Mouse (Mus musculus): ENCODE data around the gene Agbl3.

The Agbl3 gene

GRCm38 (mm10) chr6:34805582-34805981 is 25.4 kb downstream of the Agbl3 start:
- DNase-seq = no peak

GRCm38 (mm10) chr6:34810651-34811050 is 30.4 kb downstream of the Agbl3 start:
- DNase-seq = peak; percentile 58

GRCm38 (mm10) chr6:34824406-34824805 is 44.2 kb downstream of the Agbl3 start:
- no peak for DNase-seq

GRCm38 (mm10) chr6:34832352-34832751 is 52.1 kb downstream of the Agbl3 start:
- no peak for DNase-seq

GRCm38 (mm10) chr6:34861546-34862053 is 81.4 kb downstream of the Agbl3 start:
- no peak for DNase-seq

- peak; percentile 64 for DNase-seq
Observed at GRCm38 (mm10) chr6:34862381-34862780, 82.1 kb downstream of the Agbl3 start.

- peak; percentile 87 for DNase-seq
Observed at GRCm38 (mm10) chr6:34862791-34863403, 82.7 kb downstream of the Agbl3 start, which contains the start of gene Tmem140. Tmem140 (plus strand) TSS chr6:34863146.

- no peak for DNase-seq
Observed at GRCm38 (mm10) chr6:34863786-34864514, 83.7 kb downstream of the Agbl3 start.

GRCm38 (mm10) chr6:34865213-34865612 is 85.0 kb downstream of the Agbl3 start:
- no peak for DNase-seq

GRCm38 (mm10) chr6:34865711-34866593 is 85.7 kb downstream of the Agbl3 start:
- peak; percentile 79 for DNase-seq

GRCm38 (mm10) chr6:34866786-34867185 is 86.6 kb downstream of the Agbl3 start:
- DNase-seq = no peak

GRCm38 (mm10) chr6:34867301-34867994 is 87.2 kb downstream of the Agbl3 start:
- no peak for DNase-seq

GRCm38 (mm10) chr6:34867995-34868350 is 87.7 kb downstream of the Agbl3 start:
- DNase-seq = no peak

- DNase-seq = no peak
Observed at GRCm38 (mm10) chr6:34868507-34869217, 88.4 kb downstream of the Agbl3 start.

GRCm38 (mm10) chr6:34869225-34869915 is 89.1 kb downstream of the Agbl3 start:
- peak; percentile 58 for DNase-seq

GRCm38 (mm10) chr6:34870136-34870535 is 89.9 kb downstream of the Agbl3 start:
- DNase-seq = no peak

- no peak for DNase-seq
Observed at GRCm38 (mm10) chr6:34870724-34871123, 90.5 kb downstream of the Agbl3 start.

- no peak for DNase-seq
Observed at GRCm38 (mm10) chr6:34871929-34872328, 91.7 kb downstream of the Agbl3 start.

- no peak for DNase-seq
Observed at GRCm38 (mm10) chr6:34872871-34873270, 92.6 kb downstream of the Agbl3 start.

GRCm38 (mm10) chr6:34874101-34874921 is 94.1 kb downstream of the Agbl3 start:
- DNase-seq = peak; percentile 79
